Mouse (Mus musculus) urinary bladder, postnatal 4 days (tissue): ENCODE results near the gene Mapk14.
"Not testable (repeated sequence)": the region's sequence is repeated elsewhere in the genome, so short reads cannot be mapped to it uniquely, and the experiment has no call there.

ENCODE experiments used
- DNase-seq, 2 experiments: peaks; one replicate each; pipeline ENCODE4 v3.0.0; 2021 to 2022; ENCODE audit warnings: low spot score in 2 of 2

Mapk14 gene

GRCm38 (mm10) chr17:28739244-28739643 lies 48.1 kb downstream of the Mapk14 start:
- DNase-seq, result no peak

GRCm38 (mm10) chr17:28743145-28743866 lies 52.2 kb downstream of the Mapk14 start:
- no peak for DNase-seq

DNA sequence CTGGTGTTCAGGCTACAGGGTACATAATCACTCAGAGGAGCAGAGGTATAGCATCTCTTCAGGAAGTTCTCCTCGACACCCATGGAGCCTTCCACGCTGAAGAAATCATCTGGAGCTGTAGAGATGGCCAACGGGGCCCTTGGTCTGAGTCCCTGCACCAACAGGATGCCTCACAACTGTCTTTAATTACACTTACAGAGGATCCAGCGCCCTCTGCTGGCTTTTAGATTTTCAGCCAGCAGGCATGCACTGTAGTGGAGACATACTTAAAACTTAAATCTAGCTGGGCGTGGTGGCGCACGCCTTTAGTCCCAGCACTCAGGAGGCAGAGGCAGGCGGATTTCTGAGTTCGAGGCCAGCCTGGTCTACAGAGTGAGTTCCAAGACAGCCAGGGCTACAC lies 52.8 kb downstream of the Mapk14 start:
- DNase-seq, result no peak

- DNase-seq, result no peak
Measured at GRCm38 (mm10) chr17:28745773-28746172, 54.6 kb downstream of the Mapk14 start.

- DNase-seq, result no peak
Measured at GRCm38 (mm10) chr17:28748001-28748400, 56.9 kb downstream of the Mapk14 start.

DNA sequence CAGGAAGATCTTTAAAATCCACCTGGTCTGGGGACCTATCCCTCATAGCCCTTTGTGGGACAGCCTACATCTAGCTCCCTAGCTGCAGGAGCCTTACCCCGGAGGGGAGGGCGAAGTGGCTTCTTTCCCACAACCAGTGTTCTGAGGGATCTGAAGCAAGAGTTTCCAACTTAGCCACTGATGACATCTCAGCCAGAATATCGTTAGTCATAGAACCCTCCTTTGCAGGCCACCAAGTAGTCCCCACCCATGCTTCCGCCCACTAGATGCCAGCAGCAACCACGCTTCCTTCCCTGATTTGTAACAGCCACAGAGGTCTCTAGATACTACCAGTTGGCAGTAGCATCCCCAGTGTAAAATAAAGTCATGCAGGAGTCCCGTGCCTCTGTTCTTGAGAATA lies 59.5 kb downstream of the Mapk14 start:
- no peak for DNase-seq

GRCm38 (mm10) chr17:28756447-28756846 lies 65.3 kb downstream of the Mapk14 start:
- no peak for DNase-seq

DNA sequence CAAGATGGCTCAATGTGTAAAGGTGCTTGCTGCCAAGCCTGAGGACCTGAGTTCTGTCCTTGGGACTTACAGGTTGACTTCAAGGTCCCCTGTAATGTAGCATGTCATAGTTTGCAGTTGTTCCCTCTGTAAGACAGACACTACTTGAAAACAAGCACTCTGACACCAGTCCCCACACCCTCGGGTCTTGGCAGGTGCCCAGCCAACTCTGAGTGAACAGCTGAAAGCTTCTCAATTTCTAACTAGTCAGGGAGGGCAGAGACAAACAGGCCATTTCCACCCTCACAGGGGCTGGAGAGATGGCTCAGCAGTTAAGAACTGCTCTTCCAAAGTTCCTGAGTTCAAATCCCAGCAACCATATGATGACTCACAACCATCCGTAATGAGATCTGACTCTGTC lies 66.3 kb downstream of the Mapk14 start:
- no peak for DNase-seq

- no peak for DNase-seq
Measured at GRCm38 (mm10) chr17:28760736-28761312, 69.7 kb downstream of the Mapk14 start.

GRCm38 (mm10) chr17:28761871-28762270 lies 70.7 kb downstream of the Mapk14 start:
- peak; percentile 66 to 83 for DNase-seq

- DNase-seq, result no peak
Measured at GRCm38 (mm10) chr17:28766203-28766602, 75.1 kb downstream of the Mapk14 start.

GRCm38 (mm10) chr17:28766781-28767515 lies 75.8 kb downstream of the Mapk14 start:
- DNase-seq, result no peak

- DNase-seq, result peak in 1 of 2 experiments; percentile 21
Measured at GRCm38 (mm10) chr17:28769121-28769874, 78.2 kb downstream of the Mapk14 start, which contains the start of gene Mapk13. Gene Mapk13 (plus strand): TSS chr17:28769297.

- peak in 1 of 2 experiments; percentile 38 for DNase-seq
Measured at GRCm38 (mm10) chr17:28769875-28770421, 78.8 kb downstream of the Mapk14 start.

DNA sequence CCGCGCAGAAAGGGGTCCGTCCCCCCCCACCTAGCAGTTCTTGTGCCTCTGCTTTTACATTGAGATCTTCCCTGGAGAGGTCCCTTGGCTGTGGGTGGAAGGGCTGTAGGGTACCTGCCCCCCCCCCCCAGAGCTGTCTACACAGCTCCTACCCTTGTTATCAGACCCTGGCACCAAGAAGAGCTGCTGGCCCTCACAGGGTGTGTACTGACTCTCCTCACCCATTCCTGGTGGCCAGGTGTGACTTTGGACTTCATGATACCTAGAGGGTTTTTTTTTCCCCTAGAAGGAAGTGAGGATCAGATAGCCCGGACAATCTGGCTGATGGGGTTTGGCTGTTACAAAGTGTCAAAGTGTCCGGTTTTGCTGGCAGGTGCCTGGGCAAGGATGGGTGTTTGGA lies 80.2 kb downstream of the Mapk14 start:
- DNase-seq, result no peak

GRCm38 (mm10) chr17:28774303-28774702 lies 83.2 kb downstream of the Mapk14 start:
- not testable (repeated sequence) for DNase-seq

DNA sequence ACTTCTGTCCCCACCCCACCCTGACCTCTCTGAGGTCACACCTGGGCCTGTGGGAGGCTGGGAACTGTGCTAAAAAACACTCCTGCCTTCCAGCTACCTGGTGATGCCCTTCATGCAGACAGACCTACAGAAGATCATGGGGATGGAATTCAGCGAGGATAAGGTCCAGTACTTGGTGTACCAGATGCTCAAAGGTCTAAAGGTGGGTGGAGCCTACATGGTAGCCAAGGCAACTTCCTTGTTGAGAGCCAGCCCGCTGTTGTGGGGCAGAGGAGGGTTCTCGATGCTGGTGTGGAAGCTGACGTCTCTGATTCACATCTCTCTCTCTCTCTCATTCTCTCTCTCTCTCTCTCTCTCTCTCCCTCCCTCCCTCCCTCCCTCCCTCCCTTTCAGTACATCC lies 84.0 kb downstream of the Mapk14 start:
- DNase-seq, result no peak

- DNase-seq, result no peak
Measured at GRCm38 (mm10) chr17:28776817-28777216, 85.7 kb downstream of the Mapk14 start.

GRCm38 (mm10) chr17:28777231-28778005 lies 86.3 kb downstream of the Mapk14 start:
- DNase-seq, result no peak

DNA sequence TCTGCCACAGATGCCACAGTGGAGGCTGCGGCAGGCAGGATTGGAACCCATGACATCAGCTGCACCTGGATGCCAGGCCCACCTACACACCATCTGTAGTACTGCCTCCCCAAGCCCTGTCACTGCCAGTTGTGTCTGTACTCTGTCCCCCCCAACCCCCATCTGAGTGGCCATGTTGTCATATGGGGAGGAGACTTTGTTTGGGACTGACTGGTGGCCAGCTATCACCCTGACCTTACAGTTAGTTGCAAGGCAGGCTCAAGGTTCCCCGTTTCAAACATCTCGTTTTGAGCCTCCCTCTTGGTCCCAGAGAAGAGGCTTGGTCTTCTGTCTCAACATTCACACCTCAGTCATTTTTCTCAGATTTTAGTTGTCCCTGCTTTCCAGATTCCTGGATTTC lies 88.6 kb downstream of the Mapk14 start:
- no peak for DNase-seq

DNA sequence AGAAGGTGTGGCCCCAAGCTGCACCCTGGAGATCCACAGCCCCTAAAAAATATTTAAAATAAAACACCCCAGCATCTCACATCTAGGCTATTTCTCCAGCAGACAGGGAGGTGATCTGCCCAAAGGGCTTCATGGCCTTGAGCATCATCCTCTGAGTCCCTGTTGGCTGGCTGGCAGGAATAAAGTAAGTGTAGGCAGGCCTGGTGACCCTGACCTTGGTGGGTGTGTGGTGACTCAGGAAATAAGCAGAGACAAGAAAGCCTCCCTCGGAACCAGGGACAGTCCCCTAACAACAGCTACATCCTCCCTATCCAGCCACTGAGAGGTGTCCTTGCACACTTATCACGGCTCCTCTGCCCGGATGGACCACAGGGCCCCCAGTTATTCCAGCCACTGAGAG lies 89.7 kb downstream of the Mapk14 start:
- DNase-seq, result no peak
